Mouse (Mus musculus) layer of hippocampus, adult 18-20 months (tissue): ENCODE results near the gene Pygl. TPM values are rescaled to one million over a fixed set of nuclear protein-coding genes. Genes with fewer than 3 reads are reported as not detected.
"Not testable (repeated sequence)": the region's sequence is repeated elsewhere in the genome, so short reads cannot be mapped to it uniquely, and the experiment has no call there.

Experiments
- DNase-seq, 2 experiments: peaks; one replicate each; pipeline ENCODE4 v3.0.0; 2022; ENCODE audit warnings: low spot score in 2 of 2
- total RNA-seq, 2 experiments: library from RNA; stranded (reverse); gene quantifications; 2 replicates each; pipeline ENCODE4 v1.2.3; 2021

Gene Pygl
- total RNA-seq, 2 experiments from 2014 or later, result 4.5 to 4.8 TPM

GRCm38 (mm10) chr12:70228155-70228554, 3.1 kb downstream of the Pygl start:
- DNase-seq, result no peak

- no peak for DNase-seq
Measured at GRCm38 (mm10) chr12:70227121-70227932, 4.0 kb downstream of the Pygl start.

DNA sequence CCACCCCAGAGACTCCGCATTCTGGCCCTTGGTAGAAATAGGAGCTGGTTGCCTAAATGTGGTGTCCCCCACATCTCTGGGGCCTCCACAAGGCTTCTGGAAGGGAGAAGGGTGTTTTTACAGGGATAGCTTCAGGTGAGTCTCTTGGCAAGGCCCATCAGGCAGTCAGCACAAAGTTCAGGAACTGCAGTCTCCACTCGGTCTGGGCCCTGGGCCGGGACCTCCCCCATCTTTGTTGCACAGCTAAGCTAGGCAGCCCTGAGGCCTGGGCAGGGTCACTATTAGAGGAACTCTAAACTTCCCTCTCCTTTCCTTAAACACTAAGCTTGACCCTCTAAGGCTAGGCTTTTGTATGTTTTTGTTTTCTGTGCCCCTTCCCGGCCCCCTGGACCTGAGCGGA, 4.6 kb downstream of the Pygl start:
- no peak for DNase-seq

- DNase-seq, result no peak
Measured at GRCm38 (mm10) chr12:70223331-70223730, 8.0 kb downstream of the Pygl start.

- no peak for DNase-seq
Measured at GRCm38 (mm10) chr12:70221425-70221824, 9.9 kb downstream of the Pygl start.

- no peak for DNase-seq
Measured at GRCm38 (mm10) chr12:70218795-70219540, 12.3 kb downstream of the Pygl start.

DNA sequence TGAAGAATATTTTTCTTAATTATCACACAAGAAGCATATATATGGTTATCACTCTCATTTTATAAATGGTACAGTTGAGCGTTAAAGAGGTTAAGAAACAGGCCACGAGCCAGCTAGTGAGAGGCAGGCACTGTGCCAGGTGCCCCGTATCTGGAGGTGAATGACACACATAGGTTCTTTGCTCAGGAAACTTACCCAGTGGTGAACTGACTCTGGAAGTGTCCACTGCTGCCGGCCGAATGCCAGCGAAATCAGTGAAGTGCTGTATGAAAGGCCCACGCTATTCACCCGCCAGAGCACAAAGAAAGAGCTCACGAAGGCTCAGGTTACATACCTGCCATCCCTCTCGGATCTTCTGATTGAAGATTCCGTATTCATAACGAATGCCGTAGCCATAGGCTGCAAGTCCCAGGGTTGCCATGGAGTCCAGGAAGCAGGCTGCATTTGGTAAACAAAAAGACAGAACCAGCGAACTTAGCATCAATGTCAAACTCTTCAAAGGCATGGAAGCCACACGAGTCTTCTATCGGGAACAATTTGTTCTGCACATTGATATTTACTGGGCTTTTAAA, 15.0 kb downstream of the Pygl start:
- DNase-seq, result no peak

- no peak for DNase-seq
Measured at GRCm38 (mm10) chr12:70214281-70214680, 17.0 kb downstream of the Pygl start.

GRCm38 (mm10) chr12:70213601-70214000, 17.7 kb downstream of the Pygl start:
- DNase-seq, result no peak

- DNase-seq, result no peak
Measured at GRCm38 (mm10) chr12:70212501-70212900, 18.8 kb downstream of the Pygl start.

- DNase-seq, result no peak
Measured at GRCm38 (mm10) chr12:70208214-70208613, 23.1 kb downstream of the Pygl start.

DNA sequence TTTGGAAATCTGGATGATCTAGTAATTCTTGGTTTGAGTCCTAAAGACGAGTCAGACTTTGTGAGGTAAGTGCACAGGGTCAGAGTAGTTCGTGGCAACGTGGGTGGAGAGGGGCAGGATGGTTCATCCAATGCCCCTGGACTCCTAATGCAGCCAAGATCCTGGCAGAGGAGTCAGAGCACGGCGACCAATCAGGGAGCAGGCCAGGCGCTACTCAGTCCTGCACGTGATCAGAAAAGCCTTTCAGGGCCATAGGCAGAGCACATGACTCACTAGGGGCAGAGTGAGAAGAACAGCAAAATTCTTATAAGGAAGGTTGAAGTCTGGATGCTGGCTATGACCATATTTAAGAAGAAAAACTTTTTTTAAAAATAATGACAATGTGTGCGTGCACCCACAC, 26.9 kb downstream of the Pygl start:
- DNase-seq, result no peak

- DNase-seq, result no peak
Measured at GRCm38 (mm10) chr12:70201926-70202529, 29.3 kb downstream of the Pygl start.

DNA sequence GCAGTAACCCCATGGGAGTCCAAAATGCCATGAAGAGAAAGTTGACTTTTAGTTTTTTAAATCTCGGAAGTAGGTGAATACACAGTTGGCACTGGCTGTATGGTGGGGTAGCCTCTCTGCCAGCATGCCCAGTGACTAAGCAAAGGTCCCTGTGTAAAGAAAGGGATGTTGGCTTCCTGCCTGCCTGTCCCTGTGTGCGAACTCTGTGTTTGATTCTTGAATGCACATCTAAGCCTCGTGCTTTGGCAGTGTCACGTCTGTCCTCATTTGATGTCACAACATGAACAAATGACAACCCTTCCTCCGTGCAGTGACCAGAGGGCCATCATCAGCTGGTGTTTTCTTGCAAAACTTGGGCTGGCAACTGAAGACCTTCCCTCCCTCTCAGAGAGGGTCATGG, 34.9 kb downstream of the Pygl start:
- DNase-seq, result no peak

DNA sequence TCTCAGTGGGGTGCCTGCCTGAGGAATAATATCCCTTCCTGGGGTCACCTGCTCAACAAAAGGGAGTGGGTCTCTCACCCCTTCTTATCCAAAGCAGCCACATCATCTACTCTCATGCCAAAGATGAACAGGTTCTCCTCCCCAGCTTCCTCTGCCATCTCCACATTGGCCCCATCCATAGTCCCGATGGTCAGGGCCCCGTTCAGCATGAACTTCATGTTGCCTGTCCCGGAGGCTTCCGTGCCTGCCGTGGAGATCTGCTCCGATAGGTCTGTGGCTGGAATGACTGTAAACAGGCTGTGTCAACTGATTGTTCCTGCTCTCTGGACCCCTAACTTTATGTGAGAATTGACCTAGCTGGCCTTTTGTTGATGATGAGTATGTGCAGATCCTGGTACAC, 35.9 kb downstream of the Pygl start:
- no peak for DNase-seq

DNA sequence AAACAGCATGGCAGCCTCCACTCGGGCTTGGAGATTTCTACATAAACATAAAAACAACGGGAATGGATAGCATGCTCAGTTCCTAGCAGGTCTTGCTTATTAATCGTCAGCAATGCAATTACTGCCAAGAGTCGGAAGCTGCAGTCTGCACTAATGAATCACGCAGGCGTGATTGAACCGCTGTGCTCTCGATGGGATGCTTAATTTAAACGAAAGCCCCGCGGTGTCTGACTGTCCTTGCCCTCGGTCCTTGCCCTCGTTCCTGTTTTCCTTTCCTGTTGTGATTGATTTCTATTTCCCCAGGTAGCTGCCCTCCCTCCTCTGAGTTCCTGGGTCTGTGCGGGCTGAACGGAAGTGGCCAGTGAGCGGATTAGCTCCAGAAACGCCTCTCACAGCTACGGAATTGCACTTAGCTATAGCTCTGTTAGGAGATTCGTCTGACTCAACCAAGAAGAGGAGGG, 39.0 kb downstream of the Pygl start:
- DNase-seq, result peak; percentile 14 to 55

DNA sequence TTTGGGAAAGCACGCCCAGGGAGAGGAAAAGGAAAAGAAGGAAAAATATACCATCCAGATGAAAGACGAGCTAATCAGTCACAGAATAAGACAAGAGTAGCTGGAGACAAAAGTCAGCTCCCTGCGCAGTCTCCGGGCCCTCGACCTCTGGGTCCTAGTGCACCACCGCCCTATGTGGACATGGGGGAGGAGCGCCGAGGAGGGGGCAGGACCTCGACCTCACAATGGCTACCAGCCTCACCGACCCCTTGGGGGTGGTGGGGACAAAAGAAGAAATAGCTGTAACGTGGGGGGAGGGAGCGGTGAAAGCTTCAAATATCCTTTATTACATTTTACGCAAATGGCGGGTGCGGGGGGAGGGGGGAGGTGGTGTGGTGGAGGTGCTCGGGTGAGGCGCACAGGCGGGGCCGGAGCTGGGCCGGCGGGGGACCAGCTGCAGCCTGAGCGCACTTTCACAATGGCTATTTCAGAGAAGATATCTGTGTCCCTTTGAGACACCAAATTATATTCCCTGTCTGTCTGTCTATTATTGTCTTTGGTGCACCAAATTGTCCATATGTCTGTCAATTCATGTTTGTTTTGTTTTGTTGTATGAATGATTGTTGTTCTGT, 47.0 kb downstream of the Pygl start:
- no peak for DNase-seq

DNA sequence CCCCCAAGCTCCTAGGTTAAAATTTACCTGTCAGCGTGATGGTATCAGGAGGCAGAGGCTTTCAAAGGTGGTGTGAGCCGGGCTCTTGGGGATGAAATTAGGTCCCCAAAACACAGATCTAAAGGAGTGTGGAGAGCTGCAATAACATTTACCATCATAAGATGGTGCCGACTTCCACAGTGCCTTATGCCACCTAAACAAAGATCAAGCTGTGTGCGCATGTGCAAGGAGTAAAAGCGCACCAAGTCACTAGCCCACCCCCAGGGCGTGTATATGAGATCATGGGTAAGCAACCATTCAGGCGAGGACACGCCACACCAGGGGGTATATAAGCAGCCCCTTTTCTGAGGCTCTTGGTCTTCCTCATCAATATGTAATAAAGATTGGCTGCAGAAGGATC, 47.8 kb downstream of the Pygl start:
- not testable (repeated sequence) for DNase-seq

- DNase-seq, result peak in 1 of 2 experiments; percentile 36
Measured at GRCm38 (mm10) chr12:70169969-70170368, 61.3 kb downstream of the Pygl start.

DNA sequence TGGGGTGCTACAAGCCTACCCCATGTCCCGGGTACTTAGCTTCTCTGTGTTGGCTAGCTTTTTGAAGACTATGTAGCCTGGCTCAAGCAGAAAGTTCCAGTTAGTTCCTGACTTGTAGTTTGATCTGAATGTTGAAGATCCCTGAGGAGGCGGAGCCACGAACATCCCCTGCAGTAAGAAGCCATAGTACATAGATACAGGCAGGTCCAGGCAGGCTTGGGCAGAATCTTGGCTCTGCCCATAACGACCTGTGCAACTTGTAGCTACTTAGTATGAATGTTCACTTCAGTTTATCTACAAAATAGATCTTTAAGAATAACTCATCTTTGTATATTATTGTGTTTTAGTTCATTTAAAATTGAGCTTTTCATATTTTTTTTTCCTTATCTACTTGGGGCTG, 63.3 kb downstream of the Pygl start:
- no peak for DNase-seq

DNA sequence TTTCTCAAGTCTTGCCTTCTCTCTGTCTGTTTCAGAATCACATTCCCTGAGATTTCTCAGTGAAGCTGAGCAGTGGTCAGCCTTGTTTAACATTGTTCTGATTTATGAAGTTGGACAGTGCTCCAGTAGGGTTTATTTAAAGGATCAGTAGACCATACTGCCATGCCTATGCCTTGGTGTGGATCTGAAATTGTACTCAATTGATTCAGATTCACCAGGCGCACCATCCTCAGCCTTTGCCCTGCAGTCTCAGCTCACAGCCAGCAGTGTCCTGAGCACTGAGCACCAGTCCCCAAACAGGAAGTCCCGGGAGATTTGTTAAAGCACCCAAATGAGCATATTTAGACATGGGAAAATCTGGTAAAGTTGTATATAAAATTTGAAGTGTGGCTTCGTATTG, 66.5 kb downstream of the Pygl start:
- no peak for DNase-seq
